Mouse (Mus musculus): ENCODE results near the gene Slc25a19. TPM values are rescaled to one million over a fixed set of nuclear protein-coding genes. Genes with fewer than 3 reads are reported as not detected.

Slc25a19 gene
- polyA plus RNA-seq, 1 experiment from 2014 or later = 24.6 TPM

- Histone ChIP-seq H3K36me3 (ENCODE audit: control insufficient read depth, insufficient read depth, low read length) (peaks cover 26% of the 10 kb centered on the region), H3K4me3 (ENCODE audit: low read depth, low read length) (peak overlapping the region; percentile 76), H3K4me1 (ENCODE audit: control insufficient read depth, insufficient read depth, low read length) (peaks cover 9% of the 10 kb centered on the region; the same call in 1 of the 2 replicates), H3K27ac (replicated peaks; ENCODE audit: low read depth, low read length) (peak overlapping the region; percentile 91), H3K9ac (ENCODE audit: low read depth, low read length) (peak overlapping the region; percentile 75), H3K4me2 (ENCODE audit: low read depth, low read length) (peak overlapping the region; percentile 71), H3K27me3 (replicated peaks; ENCODE audit: control insufficient read depth, insufficient read depth, low read length) (no peaks in the 10 kb centered on the region), H3K9me3 (ENCODE audit: control insufficient read depth, low read length) (no peaks in the 10 kb centered on the region)
- WGBS = under 1% methylated on average over 16 of the region's 16 CpGs
- DNase-seq (ENCODE audit: low spot score) = peak; percentile 50
- ATAC-seq (ENCODE audit: low read depth) = no peak; the same call in 1 of the 2 replicates
Measured at GRCm38 (mm10) chr11:115613138-115613945, 14.8 kb downstream of the Slc25a19 start.

GRCm38 (mm10) chr11:115612410-115613137 is 15.5 kb downstream of the Slc25a19 start, which contains the start of gene Mif4gd:
Gene Mif4gd, minus strand, starts transcription at chr11:115612969.
- peak within 1 kb of the TSS; percentile 91 for H3K27ac ChIP-seq (replicated peaks; ENCODE audit: low read depth, low read length)
- H3K4me3 ChIP-seq (ENCODE audit: low read depth, low read length) = peak within 1 kb of the TSS; percentile 76
- H3K4me1 ChIP-seq (ENCODE audit: control insufficient read depth, insufficient read depth, low read length) = peaks cover 9% of the 10 kb centered on the region; the same call in 1 of the 2 replicates
- ATAC-seq (ENCODE audit: low read depth) = peak; percentile 89
- H3K4me2 ChIP-seq (ENCODE audit: low read depth, low read length) = peak within 1 kb of the TSS; percentile 71
- H3K9me3 ChIP-seq (ENCODE audit: control insufficient read depth, low read length) = no peaks in the 10 kb centered on the region
- H3K9ac ChIP-seq (ENCODE audit: low read depth, low read length) = peak within 1 kb of the TSS; percentile 75
- H3K27me3 ChIP-seq (replicated peaks; ENCODE audit: control insufficient read depth, insufficient read depth, low read length) = no peaks in the 10 kb centered on the region
- H3K36me3 ChIP-seq (ENCODE audit: control insufficient read depth, insufficient read depth, low read length) = peaks cover 32% of the 10 kb centered on the region
- WGBS = under 1% methylated on average over 48 of the region's 80 CpGs
- peak; percentile 86 for DNase-seq (ENCODE audit: low spot score)

- peak overlapping the region; percentile 76 for H3K4me3 ChIP-seq (ENCODE audit: low read depth, low read length)
- DNase-seq (ENCODE audit: low spot score) (peak; percentile 79), ATAC-seq (ENCODE audit: low read depth) (peak; percentile 26)
- no peaks in the 10 kb centered on the region for H3K27me3 ChIP-seq (replicated peaks; ENCODE audit: control insufficient read depth, insufficient read depth, low read length)
- 2% methylated on average over 13 of the region's 13 CpGs for WGBS
- H3K4me1 ChIP-seq (ENCODE audit: control insufficient read depth, insufficient read depth, low read length) = peaks cover 9% of the 10 kb centered on the region; the same call in 1 of the 2 replicates
- H3K9me3 ChIP-seq (ENCODE audit: control insufficient read depth, low read length) = no peaks in the 10 kb centered on the region
- peak overlapping the region; percentile 91 for H3K27ac ChIP-seq (replicated peaks; ENCODE audit: low read depth, low read length)
- peaks cover 32% of the 10 kb centered on the region for H3K36me3 ChIP-seq (ENCODE audit: control insufficient read depth, insufficient read depth, low read length)
- H3K4me2 ChIP-seq (ENCODE audit: low read depth, low read length) = peak overlapping the region; percentile 71
- H3K9ac ChIP-seq (ENCODE audit: low read depth, low read length) = peak overlapping the region; percentile 75
Measured at GRCm38 (mm10) chr11:115612059-115612409, 16.1 kb downstream of the Slc25a19 start.

GRCm38 (mm10) chr11:115611173-115611572 is 16.9 kb downstream of the Slc25a19 start:
- no peak overlapping the region for H3K27ac ChIP-seq (replicated peaks; ENCODE audit: low read depth, low read length)
- H3K4me2 ChIP-seq (ENCODE audit: low read depth, low read length) = no peak overlapping the region
- H3K4me3 ChIP-seq (ENCODE audit: low read depth, low read length) = no peak overlapping the region
- H3K9ac ChIP-seq (ENCODE audit: low read depth, low read length) = peak overlapping the region; percentile 75
- WGBS = 63% methylated on average over 6 of the region's 6 CpGs
- no peak for ATAC-seq (ENCODE audit: low read depth)
- H3K36me3 ChIP-seq (ENCODE audit: control insufficient read depth, insufficient read depth, low read length) = peaks cover 38% of the 10 kb centered on the region
- no peaks in the 10 kb centered on the region for H3K27me3 ChIP-seq (replicated peaks; ENCODE audit: control insufficient read depth, insufficient read depth, low read length)
- no peaks in the 10 kb centered on the region for H3K9me3 ChIP-seq (ENCODE audit: control insufficient read depth, low read length)
- peaks cover 9% of the 10 kb centered on the region; the same call in 1 of the 2 replicates for H3K4me1 ChIP-seq (ENCODE audit: control insufficient read depth, insufficient read depth, low read length)
- DNase-seq (ENCODE audit: low spot score) = no peak

- H3K27ac ChIP-seq (replicated peaks; ENCODE audit: low read depth, low read length) = no peak overlapping the region
- no peak overlapping the region for H3K9ac ChIP-seq (ENCODE audit: low read depth, low read length)
- WGBS = 75% methylated on average over 3 of the region's 3 CpGs
- peaks cover 16% of the 10 kb centered on the region; the same call in 1 of the 2 replicates for H3K4me1 ChIP-seq (ENCODE audit: control insufficient read depth, insufficient read depth, low read length)
- no peak overlapping the region for H3K4me2 ChIP-seq (ENCODE audit: low read depth, low read length)
- peaks cover 47% of the 10 kb centered on the region for H3K36me3 ChIP-seq (ENCODE audit: control insufficient read depth, insufficient read depth, low read length)
- DNase-seq (ENCODE audit: low spot score) (no peak), ATAC-seq (ENCODE audit: low read depth) (no peak)
- H3K27me3 ChIP-seq (replicated peaks; ENCODE audit: control insufficient read depth, insufficient read depth, low read length) = no peaks in the 10 kb centered on the region
- H3K4me3 ChIP-seq (ENCODE audit: low read depth, low read length) = no peak overlapping the region
- H3K9me3 ChIP-seq (ENCODE audit: control insufficient read depth, low read length) = no peaks in the 10 kb centered on the region
Measured at GRCm38 (mm10) chr11:115609576-115609975, 18.5 kb downstream of the Slc25a19 start.

- H3K4me2 ChIP-seq (ENCODE audit: low read depth, low read length) = no peak overlapping the region
- DNase-seq (ENCODE audit: low spot score) (no peak), ATAC-seq (ENCODE audit: low read depth) (no peak)
- H3K9me3 ChIP-seq (ENCODE audit: control insufficient read depth, low read length) = no peaks in the 10 kb centered on the region
- H3K27me3 ChIP-seq (replicated peaks; ENCODE audit: control insufficient read depth, insufficient read depth, low read length) = no peaks in the 10 kb centered on the region
- H3K4me1 ChIP-seq (ENCODE audit: control insufficient read depth, insufficient read depth, low read length) = peaks cover 14% of the 10 kb centered on the region; the same call in 1 of the 2 replicates
- H3K36me3 ChIP-seq (ENCODE audit: control insufficient read depth, insufficient read depth, low read length) = peaks cover 47% of the 10 kb centered on the region
- no peak overlapping the region for H3K4me3 ChIP-seq (ENCODE audit: low read depth, low read length)
- no peak overlapping the region for H3K27ac ChIP-seq (replicated peaks; ENCODE audit: low read depth, low read length)
- no peak overlapping the region for H3K9ac ChIP-seq (ENCODE audit: low read depth, low read length)
- 77% methylated on average over 19 of the region's 23 CpGs for WGBS
Measured at GRCm38 (mm10) chr11:115608421-115609399, 19.4 kb downstream of the Slc25a19 start.

GRCm38 (mm10) chr11:115606733-115607132 is 21.4 kb downstream of the Slc25a19 start:
- Histone ChIP-seq H3K9ac (ENCODE audit: low read depth, low read length) (no peak overlapping the region), H3K4me1 (ENCODE audit: control insufficient read depth, insufficient read depth, low read length) (peaks cover 19% of the 10 kb centered on the region), H3K4me3 (ENCODE audit: low read depth, low read length) (no peak overlapping the region), H3K27me3 (replicated peaks; ENCODE audit: control insufficient read depth, insufficient read depth, low read length) (no peaks in the 10 kb centered on the region), H3K4me2 (ENCODE audit: low read depth, low read length) (no peak overlapping the region), H3K27ac (replicated peaks; ENCODE audit: low read depth, low read length) (no peak overlapping the region), H3K9me3 (ENCODE audit: control insufficient read depth, low read length) (no peaks in the 10 kb centered on the region), H3K36me3 (ENCODE audit: control insufficient read depth, insufficient read depth, low read length) (peaks cover 47% of the 10 kb centered on the region)
- DNase-seq (ENCODE audit: low spot score) = no peak
- 96% methylated on average over 18 of the region's 18 CpGs for WGBS
- no peak for ATAC-seq (ENCODE audit: low read depth)

- H3K4me3 ChIP-seq (ENCODE audit: low read depth, low read length) = peak overlapping the region; percentile 98
- H3K9ac ChIP-seq (ENCODE audit: low read depth, low read length) = peak overlapping the region; percentile 97
- ATAC-seq (ENCODE audit: low read depth) (peak; percentile 12; the same call in 1 of the 2 replicates), DNase-seq (ENCODE audit: low spot score) (no peak)
- WGBS = 0% methylated on average over 23 of the region's 26 CpGs
- peak overlapping the region; percentile 88 for H3K4me2 ChIP-seq (ENCODE audit: low read depth, low read length)
- H3K27me3 ChIP-seq (replicated peaks; ENCODE audit: control insufficient read depth, insufficient read depth, low read length) = no peaks in the 10 kb centered on the region
- peaks cover 42% of the 10 kb centered on the region for H3K36me3 ChIP-seq (ENCODE audit: control insufficient read depth, insufficient read depth, low read length)
- peak overlapping the region; percentile 90 for H3K27ac ChIP-seq (replicated peaks; ENCODE audit: low read depth, low read length)
- H3K9me3 ChIP-seq (ENCODE audit: control insufficient read depth, low read length) = no peaks in the 10 kb centered on the region
- peaks cover 17% of the 10 kb centered on the region for H3K4me1 ChIP-seq (ENCODE audit: control insufficient read depth, insufficient read depth, low read length)
Measured at GRCm38 (mm10) chr11:115604304-115604696, 23.8 kb downstream of the Slc25a19 start.
